Mouse (Mus musculus) intestine, embryonic 16.5 days (tissue): Measurements from ENCODE around the gene Fbxl13. TPM values are rescaled to one million over a fixed set of nuclear protein-coding genes. Genes with fewer than 3 reads are reported as not detected.
"Not testable (repeated sequence)": the region's sequence is repeated elsewhere in the genome, so short reads cannot be mapped to it uniquely, and the experiment has no call there.

ENCODE experiments used
- ATAC-seq: fragments of 200-750 bp; cut with Nextera tagmentation; 2 replicates; pipeline ENCODE4 v1.8.0; 2017; ENCODE audit warnings: moderate TSS enrichment, moderate library complexity
- H3K27ac ChIP-seq: fragments of 300-500 bp; sonication (generic); 2 replicates; pipeline ENCODE4 v1.5.1; 2014; ENCODE audit warnings: mild to moderate bottlenecking, low read length
- H3K27me3 ChIP-seq: fragments of 300-500 bp; sonication (generic); replicated peaks from 2 replicates; pipeline ENCODE4 v1.6.1; 2014; ENCODE audit warnings: low read length, control low read depth, mixed read lengths; ENCODE audit not compliant: control insufficient read depth, insufficient read depth
- H3K36me3 ChIP-seq: fragments of 300-500 bp; sonication (generic); 2 replicates; pipeline ENCODE4 v1.6.1; 2014; ENCODE audit warnings: low read length, control low read depth; ENCODE audit not compliant: control insufficient read depth, insufficient read depth
- H3K4me1 ChIP-seq: fragments of 300-500 bp; sonication (generic); 2 replicates; pipeline ENCODE4 v1.6.1; 2014; ENCODE audit warnings: low read length, control low read depth, mixed read lengths; ENCODE audit not compliant: control insufficient read depth, insufficient read depth
- H3K4me2 ChIP-seq: fragments of 300-500 bp; sonication (generic); 2 replicates; pipeline ENCODE4 v1.6.1; 2014; ENCODE audit warnings: low read depth, low read length, control low read depth
- H3K4me3 ChIP-seq: fragments of 300-500 bp; sonication (generic); 2 replicates; pipeline ENCODE4 v1.5.1; 2014; ENCODE audit warnings: mild to moderate bottlenecking, low read length
- H3K9ac ChIP-seq: fragments of 300-500 bp; sonication (generic); 2 replicates; pipeline ENCODE4 v1.6.1; 2014; ENCODE audit warnings: low read depth, low read length
- H3K9me3 ChIP-seq: fragments of 300-500 bp; sonication (generic); 2 replicates; pipeline ENCODE4 v1.6.1; 2016; ENCODE audit warnings: low read length, control low read depth; ENCODE audit not compliant: control insufficient read depth
- WGBS: fragments of 180-500 bp; shearing (Covaris S2); extraction: QIAGEN DNeasy Blood & Tissue Kit; methylation state at CpG from one replicate; pipeline ENCODE4 v1.1.7; 2014; 5-methylcytosine and 5-hydroxymethylcytosine counted together
- polyA plus RNA-seq: library from polyadenylated mRNA; unstranded; fragments of >200 nt; fragmentation: Nextera tagmentation; extraction: Ambion mirVana; gene quantifications from 2 replicates; pipeline ENCODE4 v1.2.1, GENCODE M21; 2015

Gene Fbxl13
- polyA plus RNA-seq, 1 experiment from 2014 or later, result 0.09 TPM

DNA sequence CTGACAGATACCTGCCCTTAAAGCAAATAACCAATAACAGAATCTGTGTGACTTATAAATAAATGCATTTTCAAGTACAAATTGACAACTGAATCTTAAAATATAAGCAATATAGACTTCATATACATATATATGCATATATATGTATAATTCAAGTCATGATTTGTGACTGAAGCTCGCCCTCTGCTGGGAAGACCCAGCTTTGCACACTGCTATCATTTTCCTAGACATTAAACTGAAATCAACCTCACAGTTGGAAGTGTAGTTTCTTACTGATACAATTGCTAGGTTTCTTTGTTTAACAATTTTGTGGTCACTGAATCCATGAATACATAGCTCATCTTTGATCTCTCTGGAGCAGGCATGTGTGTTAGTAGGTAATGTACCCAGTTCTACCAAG is 4.5 kb downstream of the Fbxl13 start:
- Histone ChIP-seq H3K4me3 (no peak overlapping the region), H3K4me1 (0 out of 2 replicates have a peak, but pooled peaks cover 4% of the 10 kb centered on the region), H3K27ac (no peak overlapping the region), H3K9me3 (no peaks in the 10 kb centered on the region), H3K36me3 (no peaks in the 10 kb centered on the region), H3K9ac (no peak overlapping the region), H3K4me2 (no peak overlapping the region), H3K27me3 (no peaks in the 10 kb centered on the region)
- WGBS, result 7% methylated on average over 1 of the region's 1 CpGs
- no peak for ATAC-seq

DNA sequence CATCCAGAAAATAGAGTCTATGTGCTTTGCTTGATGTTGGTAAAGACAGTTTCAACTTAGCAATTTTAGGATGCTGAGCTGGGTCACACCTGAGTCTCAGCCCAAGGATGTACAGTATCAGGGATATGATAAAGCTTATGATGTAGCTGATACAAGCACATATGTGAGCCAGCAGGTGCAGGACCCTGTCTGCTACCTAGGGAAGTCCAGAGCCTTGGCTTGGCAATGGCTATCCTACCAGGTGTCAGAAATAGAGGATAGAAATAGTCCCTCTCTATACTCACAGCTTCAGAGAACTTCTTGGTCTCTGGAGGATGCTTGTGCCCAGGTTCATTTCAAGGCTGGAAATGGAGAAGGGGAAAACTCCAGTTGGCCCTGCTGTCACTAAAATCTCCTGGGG is 19.5 kb downstream of the Fbxl13 start:
- no peak overlapping the region for H3K27ac ChIP-seq
- no peak overlapping the region for H3K9ac ChIP-seq
- H3K27me3 ChIP-seq, result no peaks in the 10 kb centered on the region
- H3K36me3 ChIP-seq, result no peaks in the 10 kb centered on the region
- H3K4me2 ChIP-seq, result no peak overlapping the region
- no peaks in the 10 kb centered on the region for H3K4me1 ChIP-seq
- no peaks in the 10 kb centered on the region for H3K9me3 ChIP-seq
- no peak for ATAC-seq
- H3K4me3 ChIP-seq, result no peak overlapping the region

DNA sequence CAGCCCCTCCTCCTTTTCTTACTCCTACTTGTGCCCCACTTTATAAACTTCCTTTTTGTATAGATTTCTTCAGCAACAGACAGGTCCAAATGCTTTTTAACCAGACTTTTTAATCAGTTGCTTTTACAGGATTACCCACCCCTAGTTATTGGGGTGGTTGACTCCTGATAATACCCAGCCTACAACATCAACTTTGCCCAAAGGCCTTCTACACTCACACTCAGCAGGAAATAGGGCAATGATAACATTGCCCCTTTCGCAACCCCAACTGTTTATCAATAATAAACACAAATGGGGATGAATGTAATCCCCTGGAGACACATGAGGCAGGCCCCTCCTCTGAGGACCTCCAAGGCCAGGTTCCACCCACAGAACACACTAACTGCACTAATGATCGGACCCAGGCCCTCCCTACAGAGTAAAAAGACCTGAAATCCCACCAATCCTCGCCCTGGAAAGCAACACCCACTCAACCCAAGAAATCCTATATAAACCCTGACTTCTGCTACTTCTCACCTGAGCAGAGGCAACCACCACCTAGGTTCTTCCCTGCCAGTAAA is 28.9 kb downstream of the Fbxl13 start:
- no peaks in the 10 kb centered on the region for H3K9me3 ChIP-seq
- no peaks in the 10 kb centered on the region for H3K36me3 ChIP-seq
- no peak overlapping the region for H3K4me2 ChIP-seq
- H3K27me3 ChIP-seq, result no peaks in the 10 kb centered on the region
- ATAC-seq, result no peak
- no peak overlapping the region for H3K4me3 ChIP-seq
- no peaks in the 10 kb centered on the region for H3K4me1 ChIP-seq
- no peak overlapping the region for H3K27ac ChIP-seq
- no peak overlapping the region for H3K9ac ChIP-seq
- 63% methylated on average over 3 of the region's 3 CpGs for WGBS

DNA sequence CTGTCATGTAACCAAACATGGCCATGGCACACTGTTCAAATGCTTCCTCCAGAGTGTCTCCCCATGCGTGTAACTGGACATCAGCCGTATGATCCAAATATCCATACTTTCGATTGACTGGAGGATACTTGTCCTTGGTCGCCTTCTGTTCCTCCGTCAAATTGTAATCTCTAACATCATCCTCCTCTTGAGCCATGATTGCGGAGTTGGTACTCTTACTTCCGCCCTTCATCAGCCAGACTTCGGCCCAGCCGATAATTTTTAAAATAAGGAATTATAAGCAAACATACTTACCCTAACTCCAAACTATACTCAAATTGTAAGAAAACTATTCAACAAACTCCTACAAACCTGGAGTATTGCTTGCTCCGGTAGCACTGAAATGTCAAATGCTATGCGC is 31.1 kb downstream of the Fbxl13 start:
- H3K9ac ChIP-seq, H3K27me3 ChIP-seq, H3K4me3 ChIP-seq, H3K36me3 ChIP-seq, H3K4me2 ChIP-seq, H3K4me1 ChIP-seq, ATAC-seq, H3K9me3 ChIP-seq, H3K27ac ChIP-seq: not testable (repeated sequence)
- 95% methylated on average over 11 of the region's 11 CpGs for WGBS

DNA sequence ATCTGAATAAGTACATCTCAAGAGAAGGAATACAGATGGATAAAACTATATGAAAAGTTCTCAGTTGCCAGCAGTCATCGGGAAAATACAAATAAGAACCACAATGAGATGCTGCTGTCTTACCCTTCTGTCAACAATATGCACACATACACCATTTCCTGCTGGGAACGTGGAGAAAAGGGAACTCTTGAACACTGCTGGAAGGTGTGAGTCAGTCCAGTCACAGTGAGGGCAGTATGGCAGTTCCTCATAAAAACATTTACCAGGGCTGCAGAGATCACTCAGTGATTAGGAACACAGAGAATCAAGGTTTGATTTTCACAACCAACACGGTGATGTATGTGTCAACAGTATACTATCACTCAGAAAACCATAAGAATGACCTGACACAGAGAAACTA is 34.4 kb downstream of the Fbxl13 start:
- Histone ChIP-seq H3K4me3 (no peak overlapping the region), H3K9ac (no peak overlapping the region), H3K4me1 (no peaks in the 10 kb centered on the region), H3K9me3 (no peaks in the 10 kb centered on the region), H3K27ac (no peak overlapping the region), H3K27me3 (no peaks in the 10 kb centered on the region), H3K36me3 (no peaks in the 10 kb centered on the region), H3K4me2 (no peak overlapping the region)
- ATAC-seq, result no peak
- WGBS, result 54% methylated on average over 3 of the region's 3 CpGs

DNA sequence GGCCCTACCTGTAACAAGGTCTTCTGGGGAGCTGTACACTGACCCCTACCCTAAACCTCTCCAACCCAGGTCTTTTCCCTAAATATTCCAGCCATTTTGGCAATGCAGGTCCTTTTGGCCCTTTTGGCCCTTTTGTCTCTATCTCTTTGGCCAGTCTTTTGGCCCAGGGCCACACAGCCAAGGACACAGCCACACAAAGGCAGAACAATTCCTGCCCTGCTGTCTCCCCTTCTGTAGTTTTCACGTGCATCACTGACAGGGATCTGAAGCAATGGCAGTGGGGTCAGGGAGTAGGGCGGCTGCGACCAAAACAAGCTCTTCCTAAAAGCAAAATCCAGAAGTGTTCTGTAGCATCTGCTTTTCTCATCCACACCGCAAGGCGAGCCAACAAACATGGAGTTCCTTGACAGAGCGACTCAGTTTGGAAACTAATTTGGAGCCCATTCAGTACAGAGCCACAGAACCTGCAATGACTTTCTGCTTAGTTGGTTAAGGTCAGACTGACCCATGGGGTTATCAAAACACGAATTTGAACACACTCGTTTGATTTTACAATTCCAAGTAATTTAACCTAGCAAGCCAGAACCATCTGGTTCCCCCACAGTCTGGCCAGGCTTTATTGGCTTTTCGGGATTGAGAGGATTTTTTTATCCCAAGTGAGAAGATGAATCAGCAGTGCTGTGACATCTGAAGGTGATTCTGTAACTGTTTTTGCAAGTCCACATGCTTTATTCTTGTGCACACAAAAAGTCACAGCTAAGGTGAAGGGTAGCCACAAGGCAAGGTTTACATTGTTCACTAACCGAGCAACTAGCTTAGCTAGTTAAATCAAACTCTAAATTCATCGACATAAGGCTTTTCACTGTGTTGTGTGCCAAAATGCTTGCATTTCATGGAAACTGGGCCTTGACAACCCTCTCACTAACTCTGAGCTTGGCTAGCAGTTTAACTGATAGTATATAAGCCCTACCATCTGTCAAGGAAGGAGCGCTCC is 36.8 kb downstream of the Fbxl13 start:
- Histone ChIP-seq H3K4me1 (no peaks in the 10 kb centered on the region), H3K9me3 (no peaks in the 10 kb centered on the region), H3K4me3 (no peak overlapping the region), H3K4me2 (no peak overlapping the region), H3K27me3 (no peaks in the 10 kb centered on the region), H3K27ac (no peak overlapping the region), H3K9ac (no peak overlapping the region), H3K36me3 (no peaks in the 10 kb centered on the region)
- no peak for ATAC-seq
- WGBS, result 70% methylated on average over 12 of the region's 12 CpGs

DNA sequence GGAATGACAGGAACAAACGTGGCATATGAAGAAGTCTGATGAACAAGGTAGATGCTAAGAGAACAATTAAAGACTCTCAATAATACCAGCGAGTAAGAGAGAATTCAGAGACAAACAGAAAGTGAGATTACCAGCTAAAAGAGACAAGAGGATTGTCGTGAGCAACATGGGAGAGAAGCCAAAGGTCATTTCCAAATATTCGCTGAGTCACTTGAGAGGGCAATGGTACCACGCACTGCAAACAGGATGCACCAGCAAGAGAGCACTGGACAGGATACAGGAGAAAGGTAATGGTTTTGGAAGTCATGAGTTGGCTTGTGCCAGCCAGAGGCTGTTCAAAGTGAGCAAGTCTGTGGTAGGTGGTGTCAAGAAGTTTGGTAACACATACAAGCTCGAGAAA is 39.5 kb downstream of the Fbxl13 start:
- WGBS, result 66% methylated on average over 6 of the region's 6 CpGs

DNA sequence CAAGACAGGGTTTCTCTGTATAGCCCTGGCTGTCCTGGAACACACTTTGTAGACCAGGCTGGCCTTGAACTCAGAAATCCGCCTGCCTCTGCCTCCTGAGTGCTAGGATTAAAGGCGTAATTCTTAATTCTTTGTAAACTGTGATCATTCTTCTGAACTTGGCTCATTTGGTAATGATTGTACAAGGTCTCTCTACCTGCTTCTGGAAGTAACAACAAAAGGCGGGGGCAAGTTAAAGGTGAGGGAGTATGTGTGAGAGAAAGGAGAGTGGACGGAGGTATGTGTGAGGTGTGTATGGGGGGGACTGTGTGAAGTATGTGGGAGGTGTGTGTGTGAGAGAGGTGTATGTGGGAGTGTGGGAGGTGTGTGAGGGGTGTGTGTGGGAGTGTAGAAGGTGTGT is 45.5 kb downstream of the Fbxl13 start:
- H3K4me2 ChIP-seq, result no peak overlapping the region
- 90% methylated on average over 4 of the region's 4 CpGs for WGBS
- ATAC-seq, result no peak
- no peak overlapping the region for H3K27ac ChIP-seq
- H3K4me1 ChIP-seq, result no peaks in the 10 kb centered on the region
- H3K27me3 ChIP-seq, result no peaks in the 10 kb centered on the region
- H3K9ac ChIP-seq, result no peak overlapping the region
- H3K4me3 ChIP-seq, result no peak overlapping the region
- no peaks in the 10 kb centered on the region for H3K9me3 ChIP-seq
- H3K36me3 ChIP-seq, result no peaks in the 10 kb centered on the region

More for the DNA sequence above, 39.5 kb downstream of the Fbxl13 start:
- Histone ChIP-seq H3K36me3 (no peaks in the 10 kb centered on the region), H3K27me3 (no peaks in the 10 kb centered on the region), H3K9ac (no peak overlapping the region), H3K27ac (no peak overlapping the region), H3K9me3 (no peaks in the 10 kb centered on the region), H3K4me1 (no peaks in the 10 kb centered on the region), H3K4me2 (no peak overlapping the region), H3K4me3 (no peak overlapping the region)
- ATAC-seq, result no peak

DNA sequence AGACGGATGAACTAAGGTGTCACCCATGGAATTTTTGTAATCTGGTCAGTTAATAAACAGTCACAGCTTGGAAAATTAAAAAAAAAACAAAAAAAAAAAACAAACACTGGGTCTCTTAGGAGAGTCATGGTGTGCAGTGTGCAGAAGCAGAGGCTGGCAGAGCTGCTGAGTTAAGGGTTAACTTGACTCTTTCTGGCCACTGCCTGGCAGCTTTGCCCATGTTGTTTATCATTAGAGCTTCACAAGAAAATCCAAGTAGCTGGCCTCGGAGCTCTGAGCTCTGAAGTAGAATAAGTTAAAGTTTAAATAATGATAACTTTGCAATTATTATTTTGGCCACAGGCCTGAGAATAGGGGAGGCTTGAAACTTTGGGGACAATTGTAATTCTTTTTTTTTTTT is 45.9 kb downstream of the Fbxl13 start:
- H3K4me3 ChIP-seq, ATAC-seq, H3K27ac ChIP-seq, H3K27me3 ChIP-seq, H3K36me3 ChIP-seq, H3K9me3 ChIP-seq, H3K9ac ChIP-seq, H3K4me1 ChIP-seq, H3K4me2 ChIP-seq: not testable (repeated sequence)
- 61% methylated on average over 2 of the region's 2 CpGs for WGBS
